ENCODE assay signal across 29 mouse cellular contexts in the genomic region with DNA sequence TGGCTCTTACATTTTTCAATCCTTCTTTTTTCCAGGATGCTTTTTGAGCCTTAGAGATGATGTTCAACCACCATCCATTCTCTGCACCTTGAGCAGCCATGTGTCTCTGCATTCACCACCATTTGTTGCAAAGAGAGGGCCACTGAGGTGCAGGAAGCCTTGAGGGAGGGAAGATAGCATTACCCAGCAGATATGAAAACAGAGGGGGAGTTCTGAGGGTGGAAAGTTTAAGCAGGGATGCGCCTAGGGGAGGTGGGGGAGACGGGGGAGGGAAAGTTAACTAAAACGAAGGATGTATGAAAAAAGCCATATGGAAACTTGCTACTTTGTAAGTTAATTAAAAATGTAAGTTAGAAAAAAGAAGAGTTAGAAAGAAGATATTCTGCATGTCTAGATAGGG.
"Had no signal": no experiment of that assay in that cellular context is flagged by ENCODE, and none has a peak within 500 bp of the region (broad histone marks: within the 10 kb centered on the region; RNA-seq: fewer than 3 reads in every experiment).

No protein-coding gene starts in this region.

- H3K9ac ChIP-seq: embryonic facial prominence, embryonic 12.5 days; embryonic facial prominence, embryonic 13.5 days; embryonic facial prominence, embryonic 15.5 days; forebrain, embryonic 12.5 days; forebrain, embryonic 13.5 days; forebrain, embryonic 15.5 days; forebrain, postnatal 0 days had no signal

- H3K4me2 ChIP-seq: embryonic facial prominence, embryonic 12.5 days; embryonic facial prominence, embryonic 13.5 days; embryonic facial prominence, embryonic 15.5 days; forebrain, embryonic 12.5 days; forebrain, embryonic 13.5 days; forebrain, embryonic 15.5 days had no signal

- H3K4me3 ChIP-seq: embryonic facial prominence, embryonic 10.5 days; embryonic facial prominence, embryonic 12.5 days; embryonic facial prominence, embryonic 13.5 days; embryonic facial prominence, embryonic 15.5 days; erythroblast, embryonic 14.5 days; forebrain, embryonic 10.5 days; forebrain, embryonic 12.5 days; forebrain, embryonic 13.5 days; forebrain, embryonic 15.5 days; gastrocnemius, adult 2 months; heart, adult 2 months; heart, embryonic 10.5 days had no signal

- H3K27me3 ChIP-seq: embryonic facial prominence, embryonic 12.5 days; embryonic facial prominence, embryonic 13.5 days; embryonic facial prominence, embryonic 15.5 days; forebrain, embryonic 12.5 days; forebrain, embryonic 13.5 days; forebrain, embryonic 15.5 days had no signal

- H3K36me3 ChIP-seq: embryonic facial prominence, embryonic 10.5 days; embryonic facial prominence, embryonic 12.5 days; embryonic facial prominence, embryonic 13.5 days; embryonic facial prominence, embryonic 15.5 days; forebrain, embryonic 10.5 days; forebrain, embryonic 12.5 days; forebrain, embryonic 15.5 days; heart, embryonic 10.5 days had no signal

- H3K4me1 ChIP-seq: embryonic facial prominence, embryonic 10.5 days; embryonic facial prominence, embryonic 12.5 days; embryonic facial prominence, embryonic 13.5 days; embryonic facial prominence, embryonic 15.5 days; forebrain, embryonic 10.5 days; forebrain, embryonic 12.5 days; forebrain, embryonic 13.5 days; forebrain, embryonic 15.5 days had no signal

- H3K9me3 ChIP-seq: embryonic facial prominence, embryonic 10.5 days; embryonic facial prominence, embryonic 12.5 days; embryonic facial prominence, embryonic 13.5 days; embryonic facial prominence, embryonic 15.5 days; forebrain, embryonic 10.5 days; forebrain, embryonic 12.5 days; forebrain, embryonic 13.5 days; forebrain, embryonic 15.5 days; heart, embryonic 10.5 days had no signal

- DNase-seq: cerebellum, adult 8-10 months; cerebellum, adult 9-10 months; cerebellum, adult 9-11 months; cerebellum, postnatal 10 days; cerebellum, postnatal 14 days; cerebellum, postnatal 25 days; cerebellum, postnatal 36 days; embryo, embryonic 11 days; forebrain, postnatal 0 days; gastrocnemius, adult 2 months; gastrocnemius, postnatal 10 days; gastrocnemius, postnatal 14 days; gastrocnemius, postnatal 25 days; gastrocnemius, postnatal 36 days; heart, adult 11 months; heart, adult 18-20 months; heart, adult 2 months had no signal

- ATAC-seq: forebrain, embryonic 13.5 days; forebrain, embryonic 14.5 days; forebrain, embryonic 15.5 days; forebrain, embryonic 16.5 days; forebrain, postnatal 0 days had no signal

- H3K27ac ChIP-seq: embryonic facial prominence, embryonic 10.5 days; embryonic facial prominence, embryonic 12.5 days; embryonic facial prominence, embryonic 13.5 days; embryonic facial prominence, embryonic 15.5 days; forebrain, embryonic 10.5 days; forebrain, embryonic 12.5 days; forebrain, embryonic 13.5 days; forebrain, embryonic 15.5 days; gastrocnemius, adult 2 months; heart, adult 2 months; heart, embryonic 10.5 days had no signal
